Mouse (Mus musculus) spleen, adult 18-20 months (tissue): ENCODE data around the gene Clec10a.

Experiments used
- DNase-seq, 2 experiments: peaks; one replicate each; pipeline ENCODE4 v3.0.0; 2022; ENCODE audit warnings: mixed read lengths in 2 of 2

Gene Clec10a

GRCm38 (mm10) chr11:70185120-70185519 is 29.1 kb downstream of the Clec10a start:
- DNase-seq, result no peak

- DNase-seq, result no peak
Measured at GRCm38 (mm10) chr11:70189319-70190134, 33.5 kb downstream of the Clec10a start.

- DNase-seq, result no peak
Measured at GRCm38 (mm10) chr11:70191188-70191587, 35.2 kb downstream of the Clec10a start.

GRCm38 (mm10) chr11:70192157-70192556 is 36.2 kb downstream of the Clec10a start:
- DNase-seq, result no peak

GRCm38 (mm10) chr11:70193354-70194285 is 37.6 kb downstream of the Clec10a start:
- no peak for DNase-seq

GRCm38 (mm10) chr11:70198332-70198731 is 42.3 kb downstream of the Clec10a start:
- DNase-seq, result no peak

GRCm38 (mm10) chr11:70199107-70199506 is 43.1 kb downstream of the Clec10a start:
- DNase-seq, result no peak

DNA sequence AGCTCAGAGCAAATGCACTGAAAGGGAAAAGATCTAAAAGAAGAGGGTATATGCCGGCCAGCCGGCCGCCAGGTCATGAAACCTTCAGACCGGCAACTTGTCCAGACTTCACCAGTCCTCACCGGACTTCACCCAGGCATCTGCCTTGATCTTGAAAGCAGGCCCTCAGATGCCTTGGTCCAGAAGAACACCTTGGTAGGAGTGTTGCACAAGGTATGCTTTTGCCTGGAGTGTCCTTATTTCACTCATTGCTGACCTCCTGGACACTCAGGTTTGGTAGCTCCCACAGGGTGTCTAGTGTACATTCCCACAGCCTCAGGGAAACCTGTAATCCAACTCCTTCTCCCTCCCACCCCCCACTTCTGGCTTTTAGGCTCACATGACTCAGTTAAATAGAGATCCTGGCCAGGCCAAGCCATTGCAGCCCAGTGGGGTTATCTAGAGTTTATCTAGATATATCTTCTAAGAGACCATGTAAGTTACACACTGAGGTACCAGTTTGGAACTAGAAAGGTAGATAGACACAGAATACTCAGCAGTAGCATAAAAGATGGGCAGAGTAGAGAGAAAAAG is 44.1 kb downstream of the Clec10a start:
- no peak for DNase-seq

DNA sequence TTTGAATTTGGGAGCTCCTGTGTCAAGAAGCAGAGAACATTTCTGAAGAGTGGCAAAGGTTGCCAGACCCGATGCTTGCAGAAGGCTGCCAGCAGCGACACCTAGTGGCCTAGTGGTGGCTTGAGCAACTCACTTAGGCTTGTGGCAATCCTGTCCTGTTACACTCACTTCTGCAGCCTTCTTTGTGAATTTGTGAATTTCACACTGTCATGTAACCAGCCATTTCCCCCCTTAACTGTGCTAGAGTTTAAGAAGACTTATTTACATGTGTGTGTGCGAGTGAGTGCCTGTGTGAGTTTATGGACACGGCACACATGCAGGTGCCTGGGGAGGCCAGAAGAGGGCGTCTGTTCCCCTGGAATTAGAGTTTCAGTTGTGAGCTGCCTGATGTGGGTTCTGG is 45.7 kb downstream of the Clec10a start:
- DNase-seq, result peak; percentile 46 to 77

GRCm38 (mm10) chr11:70206801-70207200 is 50.8 kb downstream of the Clec10a start:
- DNase-seq, result no peak

- DNase-seq, result no peak
Measured at GRCm38 (mm10) chr11:70207283-70207682, 51.3 kb downstream of the Clec10a start.

DNA sequence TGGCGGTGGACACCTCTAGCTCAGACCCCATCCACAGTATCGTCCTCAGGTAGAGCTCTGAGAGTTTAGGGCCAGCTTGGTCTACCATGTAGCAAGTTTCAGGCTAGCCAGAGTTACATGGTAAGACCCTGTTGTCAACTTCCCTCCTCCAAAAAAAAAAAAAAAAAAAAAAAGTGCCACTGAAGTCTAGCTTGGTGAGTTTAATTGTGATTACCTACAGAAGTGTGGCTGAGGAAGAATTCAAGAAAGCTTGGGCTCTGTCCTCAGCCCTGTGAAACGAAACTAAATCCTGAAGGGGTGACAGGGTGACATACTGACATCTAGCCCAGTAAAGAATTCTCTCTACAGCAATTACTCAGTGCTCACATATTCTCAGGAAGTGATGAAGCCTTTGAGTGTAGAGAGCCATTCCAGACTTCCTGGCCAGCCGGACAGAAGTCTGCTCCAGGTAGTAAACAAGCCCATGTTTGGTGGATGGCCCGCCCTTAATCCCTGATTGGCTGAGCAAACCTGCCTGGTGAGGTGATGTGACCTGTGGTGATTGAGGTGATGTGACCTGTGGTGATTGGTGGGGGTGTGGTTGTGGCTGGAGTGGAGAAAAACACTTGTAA is 52.9 kb downstream of the Clec10a start:
- DNase-seq, result no peak

- DNase-seq, result no peak
Measured at GRCm38 (mm10) chr11:70210681-70211080, 54.7 kb downstream of the Clec10a start.

DNA sequence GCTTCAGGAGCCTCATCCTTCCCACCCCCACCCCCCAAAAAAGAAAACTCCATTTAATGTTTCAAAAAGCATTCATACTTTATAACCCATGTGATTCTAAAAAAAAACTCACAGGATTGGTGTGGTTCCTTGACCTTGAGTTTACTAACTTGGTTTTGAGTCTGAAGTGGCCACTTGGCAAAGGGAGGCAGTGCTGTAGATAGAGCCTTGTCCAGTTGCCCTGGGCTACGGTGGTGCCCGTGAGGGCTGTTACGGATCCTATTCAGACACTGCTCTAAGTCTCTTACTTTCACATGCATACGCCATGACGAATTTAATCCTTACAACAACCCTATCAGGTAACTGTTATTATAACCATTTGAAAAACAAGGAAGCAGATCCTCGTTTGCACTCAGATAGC is 56.0 kb downstream of the Clec10a start:
- no peak for DNase-seq

GRCm38 (mm10) chr11:70212423-70212822 is 56.4 kb downstream of the Clec10a start, which contains the start of gene Slc16a11:
Slc16a11 (plus strand) TSS chr11:70212752.
- DNase-seq, result no peak

DNA sequence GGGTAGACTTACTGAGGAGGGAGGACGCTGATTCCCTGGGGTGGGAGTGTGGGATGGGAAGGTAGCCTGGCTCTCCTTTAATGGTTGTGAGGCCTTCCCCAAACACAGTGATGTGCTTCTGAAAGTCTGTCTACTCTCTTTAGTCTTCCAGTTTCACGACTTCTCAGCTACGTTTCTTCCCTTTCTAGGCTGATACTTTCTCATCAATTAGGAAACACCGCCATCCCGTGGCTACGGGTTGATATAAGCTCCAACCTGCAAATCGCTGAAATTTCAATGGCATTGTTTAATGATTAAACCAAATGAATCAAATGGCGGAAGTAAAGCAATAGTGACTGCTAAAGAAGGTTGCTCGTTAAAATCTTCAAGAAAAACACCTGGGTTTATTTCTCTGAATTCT is 56.9 kb downstream of the Clec10a start:
- peak in 1 of 2 experiments; percentile 61 for DNase-seq

- DNase-seq, result no peak
Measured at GRCm38 (mm10) chr11:70213736-70214135, 57.7 kb downstream of the Clec10a start.

- no peak for DNase-seq
Measured at GRCm38 (mm10) chr11:70214191-70214855, 58.3 kb downstream of the Clec10a start.

- no peak for DNase-seq
Measured at GRCm38 (mm10) chr11:70214856-70215209, 58.8 kb downstream of the Clec10a start.

GRCm38 (mm10) chr11:70215301-70215700 is 59.3 kb downstream of the Clec10a start:
- no peak for DNase-seq

- DNase-seq, result no peak
Measured at GRCm38 (mm10) chr11:70216103-70216502, 60.1 kb downstream of the Clec10a start.

GRCm38 (mm10) chr11:70218039-70218438 is 62.0 kb downstream of the Clec10a start:
- no peak for DNase-seq
